Mouse (Mus musculus) embryonic stem cell, embryonic (primary cell): ENCODE results near the gene Ccdc85c.

ENCODE experiments used
- CTCF ChIA-PET, 4 experiments: fragments of 300-600 bp in 2 of 4; fragments of 350-600 bp in 2 of 4; sonication (Branson Sonifier 250); formaldehyde crosslinking; loops; one replicate each; lab custom pipeline; 2022; ENCODE audit warnings: inconsistent platforms in 2 of 4; lab: Charles Lee
- POLR2A ChIA-PET, 4 experiments: fragments of 300-600 bp in 2 of 4; fragments of 350-600 bp in 2 of 4; sonication (Branson Sonifier 250); formaldehyde crosslinking; loops; one replicate each; lab custom pipeline; 2022; ENCODE audit warnings: antibody characterized with exemption in 4 of 4, inconsistent platforms in 1 of 4; lab: Charles Lee

Gene Ccdc85c

GRCm38 (mm10) chr12:108274661-108275507 lies at the start of gene Ccdc85c:
Ccdc85c (minus strand) TSS chr12:108275425.
- CTCF ChIA-PET: interaction anchor here (0.6 to 2.5 kb wide), 8 partner anchors 10 to 220 kb away, joined by 3 to 12 read pairs (median 4); no protein-coding TSS in a partner anchor
- POLR2A ChIA-PET: interaction anchor here in 3 of 4 experiments (0.7 to 2.1 kb wide), 19 partner anchors 9 to 279 kb away, joined by 3 to 7 read pairs (median 4); partner anchors contain the start of genes Cyp46a1 (in 2 of the 3), Ccnk (in 1 of the 3), Evl (in 1 of the 3) and Setd3 (in 1 of the 3)

- ChIA-PET CTCF (interaction anchor here (0.5 to 2.0 kb wide), 38 partner anchors 9 to 561 kb away, joined by 3 to 17 read pairs (median 4); partner anchors contain the start of genes Cyp46a1 (in 3 of the 4) and Hhipl1 (in 2 of the 4)), POLR2A (interaction anchor here (0.6 to 3.0 kb wide), 28 partner anchors 10 to 472 kb away, joined by 3 to 21 read pairs (median 4); partner anchors contain the start of genes Cyp46a1 (in 3 of the 4), Evl (in 2 of the 4), Hhipl1 (in 2 of the 4) and Ccdc85c (in 1 of the 4))
These were observed 44.9 kb upstream of the Ccdc85c start for GRCm38 (mm10) chr12:108320096-108320495.

- ChIA-PET CTCF (interaction anchor here in 3 of 4 experiments (0.6 to 3.8 kb wide), 7 partner anchors 9 to 395 kb away, joined by 3 to 24 read pairs (median 7); partner anchors contain the start of genes Cyp46a1 (in 1 of the 3) and Hhipl1 (in 1 of the 3)), POLR2A (interaction anchor here in 3 of 4 experiments (0.6 to 3.7 kb wide), 15 partner anchors 8 to 237 kb away, joined by 3 to 19 read pairs (median 5); partner anchors contain the start of genes Cyp46a1 (in 2 of the 3), Hhipl1 (in 2 of the 3) and Evl (in 1 of the 3))
These were observed 43.3 kb upstream of the Ccdc85c start for GRCm38 (mm10) chr12:108318499-108318898.

GRCm38 (mm10) chr12:108317826-108318430 lies 42.7 kb upstream of the Ccdc85c start:
- CTCF ChIA-PET: interaction anchor here (0.6 to 3.8 kb wide), 18 partner anchors 9 to 376 kb away, joined by 3 to 24 read pairs (median 4); partner anchors contain the start of genes Cyp46a1 (in 2 of the 4) and Hhipl1 (in 1 of the 4)
- POLR2A ChIA-PET: interaction anchor here in 3 of 4 experiments (0.6 to 3.7 kb wide), 22 partner anchors 10 to 236 kb away, joined by 3 to 19 read pairs (median 4); partner anchors contain the start of genes Cyp46a1 (in 2 of the 3), Hhipl1 (in 2 of the 3), Ccnk (in 1 of the 3) and Evl (in 1 of the 3)

- ChIA-PET POLR2A (interaction anchor here in 3 of 4 experiments (0.6 to 3.7 kb wide), 24 partner anchors 9 to 1195 kb away, joined by 3 to 19 read pairs (median 4); partner anchors contain the start of genes Cyp46a1 (in 2 of the 3), Hhipl1 (in 2 of the 3), Ccnk (in 1 of the 3) and Evl (in 1 of the 3)), CTCF (interaction anchor here (0.6 to 3.8 kb wide), 22 partner anchors 9 to 1129 kb away, joined by 3 to 24 read pairs (median 4); partner anchors contain the start of genes Cyp46a1 (in 2 of the 4) and Hhipl1 (in 1 of the 4))
These were observed 42.0 kb upstream of the Ccdc85c start for GRCm38 (mm10) chr12:108317201-108317738.

- ChIA-PET POLR2A (interaction anchor here (0.6 to 3.7 kb wide), 17 partner anchors 9 to 423 kb away, joined by 3 to 19 read pairs (median 6); partner anchors contain the start of genes Hhipl1 (in 2 of the 4), Cyp46a1 (in 1 of the 4) and Evl (in 1 of the 4)), CTCF (interaction anchor here (0.6 to 3.8 kb wide), 21 partner anchors 9 to 1129 kb away, joined by 3 to 24 read pairs (median 4); partner anchors contain the start of genes Cyp46a1 (in 2 of the 4) and Hhipl1 (in 1 of the 4))
These were observed 41.4 kb upstream of the Ccdc85c start for GRCm38 (mm10) chr12:108316655-108317054.

- ChIA-PET CTCF (interaction anchor here in 2 of 4 experiments (0.6 to 3.8 kb wide), 4 partner anchors 9 to 734 kb away, joined by 3 to 24 read pairs (median 20); partner anchors contain the start of genes Cyp46a1 (in 1 of the 2) and Hhipl1 (in 1 of the 2)), POLR2A (interaction anchor here in 1 of 4 experiments (2.8 to 3.7 kb wide), 2 partner anchors 9 to 17 kb away, joined by 8 to 19 read pairs; partner anchors contain the start of genes Cyp46a1 and Hhipl1)
These were observed 40.6 kb upstream of the Ccdc85c start for GRCm38 (mm10) chr12:108315818-108316217.

GRCm38 (mm10) chr12:108313244-108313772 lies 38.1 kb upstream of the Ccdc85c start:
- CTCF ChIA-PET: interaction anchor here in 2 of 4 experiments (0.5 to 0.8 kb wide), 2 partner anchors 20 to 105 kb away, joined by 3 read pairs; no protein-coding TSS in a partner anchor
- POLR2A ChIA-PET: no interaction called here

GRCm38 (mm10) chr12:108312432-108312851 lies 37.2 kb upstream of the Ccdc85c start:
- POLR2A ChIA-PET: no interaction called here
- CTCF ChIA-PET: interaction anchor here in 1 of 4 experiments (0.7 kb wide), 3 partner anchors 57 to 282 kb away, joined by 4 to 15 read pairs (median 5); no protein-coding TSS in a partner anchor

- POLR2A ChIA-PET: no interaction called here
- CTCF ChIA-PET: interaction anchor here in 2 of 4 experiments (0.7 to 1.5 kb wide), 2 partner anchors 22 to 203 kb away, joined by 3 to 4 read pairs; partner anchors contain the start of gene Cyp46a1 (in 1 of the 2)
These were observed 36.6 kb upstream of the Ccdc85c start for GRCm38 (mm10) chr12:108311741-108312290.

- CTCF ChIA-PET: interaction anchor here in 1 of 4 experiments (1.5 kb wide), 1 partner anchor 23 kb away, joined by 3 read pairs; the partner anchor contains the start of gene Cyp46a1
- POLR2A ChIA-PET: interaction anchor here in 1 of 4 experiments (1.4 kb wide), 1 partner anchor 9 kb away, joined by 4 read pairs; no protein-coding TSS in a partner anchor
These were observed 35.3 kb upstream of the Ccdc85c start for GRCm38 (mm10) chr12:108310456-108311027.

- ChIA-PET POLR2A (interaction anchor here in 1 of 4 experiments (1.4 kb wide), 1 partner anchor 10 kb away, joined by 4 read pairs; no protein-coding TSS in a partner anchor), CTCF (interaction anchor here in 1 of 4 experiments (1.5 kb wide), 1 partner anchor 24 kb away, joined by 3 read pairs; the partner anchor contains the start of gene Cyp46a1)
These were observed 34.8 kb upstream of the Ccdc85c start for GRCm38 (mm10) chr12:108310041-108310440.

- ChIA-PET POLR2A (interaction anchor here in 2 of 4 experiments (0.6 to 1.5 kb wide), 3 partner anchors 10 to 31 kb away, joined by 4 to 5 read pairs (median 4); no protein-coding TSS in a partner anchor), CTCF (no interaction called here)
These were observed 34.0 kb upstream of the Ccdc85c start for GRCm38 (mm10) chr12:108309116-108309794.

- ChIA-PET POLR2A (interaction anchor here in 3 of 4 experiments (0.6 to 1.8 kb wide), 4 partner anchors 9 to 30 kb away, joined by 3 to 7 read pairs (median 4); partner anchors contain the start of gene Cyp46a1 (in 1 of the 3)), CTCF (interaction anchor here in 3 of 4 experiments (0.7 to 2.7 kb wide), 12 partner anchors 8 to 232 kb away, joined by 3 to 24 read pairs (median 4); no protein-coding TSS in a partner anchor)
These were observed 33.2 kb upstream of the Ccdc85c start for GRCm38 (mm10) chr12:108308363-108308856.
